Mouse (Mus musculus) liver, embryonic 12.5 days (tissue): ENCODE data around the gene Cyp26a1. TPM values are rescaled to one million over a fixed set of nuclear protein-coding genes. Genes with fewer than 3 reads are reported as not detected.

Source experiments
- ATAC-seq: fragments of 200-750 bp; cut with Nextera tagmentation; 2 replicates; pipeline ENCODE4 v1.8.0; 2017; ENCODE audit warnings: moderate number of reproducible peaks, mild to moderate bottlenecking, moderate library complexity
- H3K27ac ChIP-seq: fragments of 300-500 bp; sonication (generic); 2 replicates; pipeline ENCODE4 v1.5.1; 2016; ENCODE audit warnings: mild to moderate bottlenecking
- H3K27me3 ChIP-seq: fragments of 300-500 bp; sonication (generic); replicated peaks from 2 replicates; pipeline ENCODE4 v1.6.1; 2016; ENCODE audit warnings: mild to moderate bottlenecking, moderate library complexity
- H3K36me3 ChIP-seq: fragments of 300-500 bp; sonication (generic); 2 replicates; pipeline ENCODE4 v1.6.1; 2016; ENCODE audit warnings: mild to moderate bottlenecking, moderate library complexity
- H3K4me1 ChIP-seq: fragments of 300-500 bp; sonication (generic); 2 replicates; pipeline ENCODE4 v1.6.1; 2016
- H3K4me2 ChIP-seq: fragments of 300-500 bp; sonication (generic); 2 replicates; pipeline ENCODE4 v1.6.1; 2016; ENCODE audit warnings: mild to moderate bottlenecking, moderate library complexity
- H3K4me3 ChIP-seq: fragments of 300-500 bp; sonication (generic); 2 replicates; pipeline ENCODE4 v1.5.1; 2016; ENCODE audit warnings: mild to moderate bottlenecking, moderate library complexity
- H3K9ac ChIP-seq: fragments of 300-500 bp; sonication (generic); 2 replicates; pipeline ENCODE4 v1.6.1; 2016; ENCODE audit warnings: mild to moderate bottlenecking, moderate library complexity
- H3K9me3 ChIP-seq: fragments of 300-500 bp; sonication (generic); replicated peaks from 2 replicates; pipeline ENCODE4 v1.6.1; 2016; ENCODE audit warnings: mild to moderate bottlenecking, moderate library complexity
- WGBS: fragments of 180-500 bp; shearing (Covaris S2); methylation state at CpG from one replicate; pipeline ENCODE4 v1.1.7; 2016; ENCODE audit not compliant: insufficient replicate concordance; 5-methylcytosine and 5-hydroxymethylcytosine counted together
- polyA plus RNA-seq: library from polyadenylated mRNA; unstranded; fragments of >200 nt; fragmentation: Nextera tagmentation; extraction: Ambion mirVana; gene quantifications from 2 replicates; pipeline ENCODE4 v1.2.1, GENCODE M21; 2016

Gene Cyp26a1
- polyA plus RNA-seq, 1 experiment from 2014 or later, result not detected

DNA sequence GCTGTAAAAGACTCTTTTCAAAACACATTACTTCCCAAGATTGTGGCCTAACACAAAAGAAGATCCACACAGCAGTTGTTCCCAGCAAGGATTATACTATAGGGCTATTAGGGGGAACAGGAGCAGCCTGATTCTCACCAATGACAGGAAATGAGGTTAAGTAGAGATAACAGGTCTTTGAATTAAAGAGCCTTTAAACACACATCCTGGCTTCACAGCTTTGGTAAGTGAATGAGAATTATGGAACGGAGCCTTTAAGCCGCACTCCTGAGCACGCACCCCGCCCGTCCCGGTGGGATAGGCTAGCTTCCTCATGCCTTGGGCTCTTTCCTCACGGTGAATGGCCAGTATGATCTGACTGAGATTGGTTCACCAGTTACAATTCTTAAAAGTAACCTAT lies 42.4 kb downstream of the Cyp26a1 start:
- no peaks in the 10 kb centered on the region for H3K27me3 ChIP-seq
- H3K4me2 ChIP-seq, result no peak overlapping the region
- H3K27ac ChIP-seq, result no peak overlapping the region
- 25% methylated on average over 7 of the region's 7 CpGs for WGBS
- ATAC-seq, result no peak
- no peaks in the 10 kb centered on the region for H3K36me3 ChIP-seq
- no peak overlapping the region for H3K4me3 ChIP-seq
- H3K9me3 ChIP-seq, result no peaks in the 10 kb centered on the region
- H3K4me1 ChIP-seq, result no peaks in the 10 kb centered on the region
- no peak overlapping the region for H3K9ac ChIP-seq

Other genes with a start within 250 kb of the Cyp26a1 start
- 45.1 and 47.0 TPM in 2 replicates for gene Exoc6, start 147.4 kb upstream of the Cyp26a1 start, polyA plus RNA-seq
- gene Cyp26c1, start 12.2 kb upstream of the Cyp26a1 start, polyA plus RNA-seq, result not detected in 2 replicates